Mouse (Mus musculus) kidney, adult 2 months (tissue): ENCODE measurements around the gene Lepr. TPM values are rescaled to one million over a fixed set of nuclear protein-coding genes. Genes with fewer than 3 reads are reported as not detected.

Experiments used
- DNase-seq: peaks from one replicate; pipeline ENCODE4 v3.0.0; 2021
- H3K27ac ChIP-seq: fragments of 200-500 bp; 2 replicates; pipeline ENCODE4 v1.5.1; 2012; ENCODE audit warnings: low read depth, low read length, control low read depth, inconsistent platforms; ENCODE audit not compliant: insufficient read depth
- H3K27me3 ChIP-seq: fragments of 200-500 bp; replicated peaks from 2 replicates; pipeline ENCODE4 v1.6.1; 2012; ENCODE audit warnings: mild to moderate bottlenecking, moderate library complexity, low read length, inconsistent platforms; ENCODE audit not compliant: control insufficient read depth, insufficient read depth
- H3K36me3 ChIP-seq: fragments of 200-500 bp; 2 replicates; pipeline ENCODE4 v1.6.1; 2012; ENCODE audit warnings: mild to moderate bottlenecking, moderate library complexity, low read length, inconsistent platforms; ENCODE audit not compliant: control insufficient read depth, insufficient read depth
- H3K4me1 ChIP-seq: fragments of 200-500 bp; 2 replicates; pipeline ENCODE4 v1.6.1; 2011; ENCODE audit warnings: low read length; ENCODE audit not compliant: control insufficient read depth, insufficient read depth
- H3K4me3 ChIP-seq: fragments of 200-500 bp; 2 replicates; pipeline ENCODE4 v1.5.1; 2011; ENCODE audit warnings: mild to moderate bottlenecking, low read depth, low read length, control low read depth; ENCODE audit not compliant: insufficient read depth
- CTCF ChIP-seq: fragments of 200-500 bp; conservative IDR thresholded peaks from 2 replicates; pipeline ENCODE4 v1.5.1; 2011; ENCODE audit warnings: low read depth, mild to moderate bottlenecking, control low read depth, low read length, moderate library complexity, mixed read lengths; ENCODE audit not compliant: insufficient read depth, insufficient read length
- POLR2A ChIP-seq: fragments of 200-500 bp; IDR thresholded peaks from one replicate; pipeline ENCODE4 v1.6.1; 2011; ENCODE audit warnings: low read depth, low read length, control low read depth
- WGBS: fragments of 180-500 bp; shearing (Covaris S2); methylation state at CpG from one replicate; pipeline ENCODE4 v1.1.7; 2018; 5-methylcytosine and 5-hydroxymethylcytosine counted together
- polyA plus RNA-seq: library from polyadenylated mRNA; depleted of rRNA; stranded (reverse); fragments of >200 nt; gene quantifications from 2 replicates; pipeline ENCODE4 v1.2.3, GENCODE M21; 2012; rRNA removed

Gene Lepr
- 3.5 and 5.3 TPM in 2 replicates for polyA plus RNA-seq

DNA sequence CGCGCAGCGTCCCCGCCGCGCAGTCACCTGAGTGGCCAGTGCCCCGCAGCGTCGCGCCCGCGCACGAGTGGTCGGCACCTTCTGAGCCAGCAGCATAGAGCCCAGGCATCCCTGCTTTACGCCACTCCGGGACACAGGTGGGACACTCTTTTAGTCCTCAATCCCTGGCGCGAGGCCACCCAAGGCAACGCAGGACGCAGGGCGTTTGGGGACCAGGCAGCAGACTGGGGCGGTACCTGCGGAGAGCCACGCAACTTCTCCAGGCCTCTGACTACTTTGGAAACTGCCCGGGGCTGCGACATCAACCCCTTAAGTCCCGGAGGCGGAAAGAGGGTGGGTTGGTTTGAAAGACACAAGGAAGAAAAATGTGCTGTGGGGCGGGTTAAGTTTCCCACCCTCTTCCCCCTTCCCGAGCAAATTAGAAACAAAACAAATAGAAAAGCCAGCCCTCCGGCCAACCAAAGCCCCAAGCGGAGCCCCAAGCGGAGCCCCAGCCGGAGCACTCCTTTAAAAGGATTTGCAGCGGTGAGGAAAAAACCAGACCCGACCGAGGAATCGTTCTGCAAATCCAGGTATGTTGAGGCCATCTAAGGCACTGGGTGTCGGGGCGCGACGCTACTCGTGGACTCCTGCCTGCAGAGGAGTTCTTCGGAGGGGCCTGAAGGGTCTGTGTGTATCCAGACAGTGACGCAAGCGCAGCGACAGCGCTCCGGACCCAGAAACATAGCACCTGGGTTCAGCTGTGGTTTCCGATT, at the start of gene Lepr:
TSS of gene Lepr (plus strand) at position 38 of the 755 bp plus-strand sequence.
- H3K27ac ChIP-seq = no peak within 1 kb of the TSS; the same call in 1 of the 2 replicates
- H3K27me3 ChIP-seq = no peaks in the 10 kb centered on the region
- no peak for TF ChIP-seq CTCF
- no peak for TF ChIP-seq POLR2A
- H3K4me3 ChIP-seq = peak within 1 kb of the TSS; percentile 58
- H3K36me3 ChIP-seq = no peaks in the 10 kb centered on the region
- peak; percentile 24 for DNase-seq
- 2% methylated on average over 50 of the region's 50 CpGs for WGBS
- H3K4me1 ChIP-seq = no peaks in the 10 kb centered on the region

- peak; percentile 43 for DNase-seq
- TF ChIP-seq POLR2A = no peak
- TF ChIP-seq CTCF = no peak
- 0 out of 2 replicates have a peak, but pooled peaks cover 3% of the 10 kb centered on the region for H3K4me1 ChIP-seq
- H3K4me3 ChIP-seq = no peak overlapping the region
- no peaks in the 10 kb centered on the region for H3K27me3 ChIP-seq
- no peaks in the 10 kb centered on the region for H3K36me3 ChIP-seq
- H3K27ac ChIP-seq = no peak overlapping the region
- WGBS = 61% methylated on average over 5 of the region's 5 CpGs
Observed at GRCm38 (mm10) chr4:101669161-101669560, 48.0 kb upstream of the Lepr start.

DNA sequence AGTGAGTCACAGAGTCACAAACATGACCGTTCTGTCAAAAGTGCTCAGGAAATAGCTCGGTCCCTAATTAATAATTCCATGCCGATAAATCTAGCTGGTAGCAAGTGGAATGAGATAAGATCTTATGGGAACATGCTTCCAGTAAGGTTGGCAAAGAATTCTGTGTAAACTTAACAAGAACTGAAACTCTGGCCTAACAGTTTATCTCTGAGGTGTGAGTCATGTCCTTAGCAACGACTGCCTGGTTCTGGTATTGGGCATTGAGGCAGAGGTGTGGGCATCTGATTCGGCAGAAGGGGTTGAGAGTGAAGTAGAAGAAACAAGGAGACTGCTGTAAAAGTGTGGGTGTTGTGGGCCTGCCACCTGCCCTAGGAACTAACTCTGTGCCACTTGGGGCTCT, 47.4 kb upstream of the Lepr start:
- Histone ChIP-seq H3K27me3 (no peaks in the 10 kb centered on the region), H3K4me3 (no peak overlapping the region), H3K36me3 (no peaks in the 10 kb centered on the region), H3K27ac (peak overlapping the region; percentile 46; the same call in 1 of the 2 replicates), H3K4me1 (0 out of 2 replicates have a peak, but pooled peaks cover 3% of the 10 kb centered on the region)
- DNase-seq = peak; percentile 35
- 53% methylated on average over 5 of the region's 5 CpGs for WGBS
- no peak for TF ChIP-seq POLR2A
- no peak for TF ChIP-seq CTCF

DNA sequence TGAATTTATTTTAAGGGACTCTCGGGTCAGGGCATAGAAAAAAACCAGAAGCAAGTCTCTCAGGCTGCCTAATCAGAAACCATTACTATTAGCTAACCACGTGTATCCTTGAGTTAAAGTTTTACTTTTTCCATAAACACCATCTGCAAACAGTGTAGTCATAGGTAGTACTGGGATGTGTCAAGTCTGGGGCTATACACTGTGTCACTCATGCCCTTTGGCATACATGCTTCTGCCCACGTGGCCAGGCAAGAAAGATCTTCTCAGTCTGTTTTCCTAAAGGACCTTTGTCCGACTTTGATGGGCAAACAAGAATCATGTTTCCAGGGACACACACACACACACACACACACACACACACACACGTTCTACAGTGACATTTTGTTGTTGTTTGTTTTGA, 42.4 kb upstream of the Lepr start:
- no peaks in the 10 kb centered on the region for H3K36me3 ChIP-seq
- DNase-seq = no peak
- no peaks in the 10 kb centered on the region for H3K27me3 ChIP-seq
- 39% methylated on average over 5 of the region's 5 CpGs for WGBS
- no peak overlapping the region for H3K4me3 ChIP-seq
- peak overlapping the region; percentile 56; the same call in 1 of the 2 replicates for H3K27ac ChIP-seq
- H3K4me1 ChIP-seq = 0 out of 2 replicates have a peak, but pooled peaks cover 3% of the 10 kb centered on the region
- TF ChIP-seq POLR2A (no peak), CTCF (no peak)

DNA sequence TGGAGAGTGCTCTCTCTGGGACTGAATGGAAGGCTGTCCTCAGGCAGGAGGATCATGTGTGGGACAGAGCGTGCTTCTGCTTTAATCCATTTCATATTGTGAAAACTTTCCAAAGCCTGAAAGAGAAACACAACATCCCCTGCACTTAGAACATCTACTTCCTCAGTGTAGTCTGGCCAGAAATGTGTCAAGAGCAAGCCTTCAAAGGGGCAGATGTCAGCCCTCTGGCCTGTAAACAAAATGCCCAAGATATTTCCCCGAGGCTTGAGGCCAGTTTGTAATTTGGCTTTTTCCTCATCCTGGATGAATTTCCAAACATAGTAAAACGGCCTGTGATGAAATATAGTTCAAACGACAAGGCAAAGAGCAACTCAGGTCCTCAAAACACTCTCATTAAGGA, 41.5 kb upstream of the Lepr start:
- peak; percentile 85 for DNase-seq
- H3K27me3 ChIP-seq = no peaks in the 10 kb centered on the region
- TF ChIP-seq POLR2A (no peak), CTCF (no peak)
- no peaks in the 10 kb centered on the region for H3K4me1 ChIP-seq
- no peaks in the 10 kb centered on the region for H3K36me3 ChIP-seq
- WGBS = 50% methylated on average over 4 of the region's 4 CpGs
- H3K27ac ChIP-seq = peak overlapping the region; percentile 80
- no peak overlapping the region for H3K4me3 ChIP-seq

GRCm38 (mm10) chr4:101682620-101683019, 34.6 kb upstream of the Lepr start:
- H3K27ac ChIP-seq = no peak overlapping the region
- TF ChIP-seq POLR2A = no peak
- TF ChIP-seq CTCF = no peak
- DNase-seq = no peak
- H3K27me3 ChIP-seq = no peaks in the 10 kb centered on the region
- WGBS = 93% methylated on average over 4 of the region's 4 CpGs
- H3K4me1 ChIP-seq = no peaks in the 10 kb centered on the region
- no peak overlapping the region for H3K4me3 ChIP-seq
- H3K36me3 ChIP-seq = no peaks in the 10 kb centered on the region

- Histone ChIP-seq H3K36me3 (no peaks in the 10 kb centered on the region), H3K27me3 (no peaks in the 10 kb centered on the region), H3K4me3 (no peak overlapping the region), H3K27ac (no peak overlapping the region), H3K4me1 (no peaks in the 10 kb centered on the region)
- WGBS = 82% methylated on average over 3 of the region's 3 CpGs
- TF ChIP-seq POLR2A (no peak), CTCF (no peak; the same call in 1 of the 2 replicates)
- no peak for DNase-seq
Observed at GRCm38 (mm10) chr4:101683086-101683485, 34.1 kb upstream of the Lepr start.
